Mouse (Mus musculus) gastrocnemius, postnatal 4 days (tissue): ENCODE results near the gene Tas2r138. TPM values are rescaled to one million over a fixed set of nuclear protein-coding genes. Genes with fewer than 3 reads are reported as not detected.

Experiments
- total RNA-seq, 2 experiments: library from RNA; stranded (reverse); gene quantifications; 2 replicates each; pipeline ENCODE4 v1.2.3; 2021

Gene Tas2r138
- total RNA-seq, 2 experiments from 2014 or later: not detected

Other genes starting within 250 kb of the Tas2r138 start
- gene E330009J07Rik, start 177.2 kb downstream of the Tas2r138 start, total RNA-seq: 1 to 10 TPM; 3.9 to 5.4 TPM
- not detected for gene Wee2, start 174.2 kb downstream of the Tas2r138 start, total RNA-seq
- gene Ssbp1, start 142.0 kb downstream of the Tas2r138 start, total RNA-seq: 10 to 100 TPM; 35.7 to 41.4 TPM
- not detected for gene Tas2r137, start 122.1 kb downstream of the Tas2r138 start, total RNA-seq
- not detected for gene Tas2r108, start 119.8 kb downstream of the Tas2r138 start, total RNA-seq
- not detected for gene Prss37, start 93.8 kb downstream of the Tas2r138 start, total RNA-seq
- not detected for gene Olfr461, start 58.3 kb downstream of the Tas2r138 start, total RNA-seq
- not detected for gene Olfr460, start 43.8 kb downstream of the Tas2r138 start, total RNA-seq
- under 1 TPM; 0.78 to 0.80 TPM for gene Clec5a, start 27.5 kb downstream of the Tas2r138 start, total RNA-seq
- gene Mgam, start 15.5 kb upstream of the Tas2r138 start, total RNA-seq: under 1 TPM; 0.27 to 0.60 TPM